ENCODE assay signal across 8 mouse cellular contexts in genomic region chr4:106804201-106804909, GRCm38 (mm10). TPM values are rescaled to one million over a fixed set of nuclear protein-coding genes. Genes with fewer than 3 reads are reported as not detected.
A peak's percentile ranks its signal among the peaks of the same experiment; 100 is the strongest.
DNase-seq lines count a peak whose midpoint lies in the region; ATAC-seq lines count a peak whose summit lies in the region.

No protein-coding gene starts in this region.

- H3K9ac ChIP-seq in heart, embryonic 12.5 days = peak overlapping the region; percentile 64
- H3K9ac ChIP-seq in limb, embryonic 13.5 days = peak overlapping the region; percentile 66
- no peak overlapping the region; the same call in 1 of the 2 replicates for H3K9ac ChIP-seq in midbrain, embryonic 13.5 days (replicated peaks)

- ATAC-seq in heart, embryonic 12.5 days (ENCODE audit: insufficient number of reproducible peaks, low FRiP score) = peak; percentile 86
- peak; percentile 89 for ATAC-seq in erythroblast, adult 5-6 weeks (replicated peaks; ENCODE audit: low FRiP score, poor library complexity, severe bottlenecking)
- ATAC-seq in limb, embryonic 13.5 days (ENCODE audit: low FRiP score, low read depth) = no peak; the same call in 1 of the 2 replicates
- peak; percentile 28 for ATAC-seq in midbrain, embryonic 13.5 days

- WGBS in heart, embryonic 12.5 days = 28% methylated on average over 16 of the region's 16 CpGs
- 36% methylated on average over 16 of the region's 16 CpGs for WGBS in limb, embryonic 13.5 days
- WGBS in midbrain, embryonic 13.5 days = 42% methylated on average over 16 of the region's 16 CpGs

- H3K36me3 ChIP-seq in heart, embryonic 12.5 days = no peaks in the 10 kb centered on the region
- no peaks in the 10 kb centered on the region for H3K36me3 ChIP-seq in limb, embryonic 13.5 days
- no peaks in the 10 kb centered on the region for H3K36me3 ChIP-seq in midbrain, embryonic 13.5 days

- peak overlapping the region; percentile 39 for H3K4me3 ChIP-seq in heart, embryonic 12.5 days
- H3K4me3 ChIP-seq in limb, embryonic 13.5 days = peak overlapping the region; percentile 35
- no peak overlapping the region for H3K4me3 ChIP-seq in midbrain, embryonic 13.5 days (replicated peaks)

- peak overlapping the region; percentile 71 for H3K4me2 ChIP-seq in heart, embryonic 12.5 days
- H3K4me2 ChIP-seq in limb, embryonic 13.5 days (replicated peaks) = peak overlapping the region; percentile 65
- peak overlapping the region; percentile 35 for H3K4me2 ChIP-seq in midbrain, embryonic 13.5 days (replicated peaks)

- no peaks in the 10 kb centered on the region for H3K27me3 ChIP-seq in heart, embryonic 12.5 days (replicated peaks)
- H3K27me3 ChIP-seq in limb, embryonic 13.5 days = peaks cover 9% of the 10 kb centered on the region; the same call in 1 of the 2 replicates
- H3K27me3 ChIP-seq in midbrain, embryonic 13.5 days = peaks cover 10% of the 10 kb centered on the region

- no peaks in the 10 kb centered on the region for H3K9me3 ChIP-seq in heart, embryonic 12.5 days (replicated peaks)
- H3K9me3 ChIP-seq in limb, embryonic 13.5 days = no peaks in the 10 kb centered on the region; the same call in 1 of the 2 replicates
- H3K9me3 ChIP-seq in midbrain, embryonic 13.5 days = no peaks in the 10 kb centered on the region

- H3K27ac ChIP-seq in heart, embryonic 12.5 days (ENCODE audit: poor library complexity, severe bottlenecking) = 0 out of 2 replicates have a peak overlapping the region, but pooled peaks have one; percentile 10
- H3K27ac ChIP-seq in limb, embryonic 13.5 days = no peak overlapping the region
- no peak overlapping the region for H3K27ac ChIP-seq in midbrain, embryonic 13.5 days

- H3K4me1 ChIP-seq in heart, embryonic 12.5 days (replicated peaks) = peaks cover 27% of the 10 kb centered on the region
- H3K4me1 ChIP-seq in limb, embryonic 13.5 days = peaks cover 23% of the 10 kb centered on the region
- H3K4me1 ChIP-seq in midbrain, embryonic 13.5 days (replicated peaks) = peaks cover 14% of the 10 kb centered on the region

- DNase-seq in heart, postnatal 4 days = no peak
- DNase-seq in yolk sac, embryonic 10.5 days (ENCODE audit: low spot score) = peak; percentile 38
- no peak for DNase-seq in cerebellum, postnatal 10 days
- no peak for DNase-seq in kidney, adult 8-10 months

RNA-seq across cellular contexts. Expression of gene Acot11, which starts 0.4 kb away (rescaled TPM):
- polyA plus RNA-seq in heart, embryonic 12.5 days (2016; fragmentation: Nextera tagmentation; extraction: Ambion mirVana) = 4.1 and 5.6 TPM in 2 replicates
- total RNA-seq in heart, postnatal 4 days (2021) = 10 to 100 TPM; 12.7 to 13.7 TPM
- total RNA-seq in erythroblast, adult 5-6 weeks (2015; ENCODE audit: low replicate concordance) = 0.19 and 2.7 TPM in 2 replicates
- total RNA-seq in erythroblast, adult 5-6 weeks (2017; ENCODE audit: low replicate concordance) = 1.3 TPM in 2 replicates
- 5.1 and 5.5 TPM in 2 replicates for polyA plus RNA-seq in limb, embryonic 13.5 days (2015; fragmentation: Nextera tagmentation; extraction: Ambion mirVana)
- polyA plus RNA-seq in midbrain, embryonic 13.5 days (2015; fragmentation: Nextera tagmentation; extraction: Ambion mirVana) = 1.00 and 1.4 TPM in 2 replicates
